1 mouse cellular context compared by ENCODE assay signal in genomic region chr13:55446483-55447105, GRCm38 (mm10).
A peak's percentile ranks its signal among the peaks of the same experiment; 100 is the strongest.
TF ChIP-seq lines count a peak whose summit lies in the region.

No protein-coding gene starts in this region.

TF ChIP-seq in MEL, 35 proteins besides CTCF, POLR2A, EP300 and RAD21 (continued from another document):
- peak; percentile 73 for TF ChIP-seq POLR2AphosphoS2 (IDR thresholded peaks at IDR 0.05; ENCODE audit: low read length)
- TF ChIP-seq ZMIZ1 (IDR thresholded peaks at IDR 0.05; ENCODE audit: low read depth, low read length): no peak
- TF ChIP-seq MXI1 (IDR thresholded peaks at IDR 0.05; ENCODE audit: low read depth, low read length): no peak
- TF ChIP-seq TBP (IDR thresholded peaks at IDR 0.05; ENCODE audit: low read depth, low read length): peak; percentile 70
- TF ChIP-seq USF1 (IDR thresholded peaks at IDR 0.05; ENCODE audit: low read depth, low read length): no peak
- no peak for TF ChIP-seq E2F4 (IDR thresholded peaks at IDR 0.05; ENCODE audit: borderline replicate concordance, low read depth, low read length)
- TF ChIP-seq MEF2A (IDR thresholded peaks at IDR 0.05; ENCODE audit: extremely low read depth, insufficient replicate concordance, low read depth, low read length, poor library complexity, severe bottlenecking): no peak
- TF ChIP-seq MYC (IDR thresholded peaks at IDR 0.05; ENCODE audit: low read depth, low read length): no peak
- TF ChIP-seq TAL1 (IDR thresholded peaks at IDR 0.05; ENCODE audit: low read length): peak; percentile 40
- TF ChIP-seq BHLHE40 (IDR thresholded peaks at IDR 0.05; ENCODE audit: borderline replicate concordance, low read depth, low read length): no peak; the same call in 1 of the 2 replicates
- TF ChIP-seq ZC3H11A (IDR thresholded peaks at IDR 0.05; ENCODE audit: low read depth, low read length): no peak
- no peak for TF ChIP-seq ELF1 (IDR thresholded peaks at IDR 0.05; ENCODE audit: low read depth, low read length)
- TF ChIP-seq NELFE (IDR thresholded peaks at IDR 0.05; ENCODE audit: low read depth, low read length): peak; percentile 56
- no peak for TF ChIP-seq POLR2AphosphoS5 (IDR thresholded peaks at IDR 0.05; ENCODE audit: borderline replicate concordance, low read depth, low read length)
- peak; percentile 66; the same call in 1 of the 2 replicates for TF ChIP-seq TCF12 (IDR thresholded peaks at IDR 0.05; ENCODE audit: low read depth, low read length)
- TF ChIP-seq ZKSCAN1 (IDR thresholded peaks at IDR 0.05; ENCODE audit: low read depth, low read length): no peak
- TF ChIP-seq KAT2A (conservative IDR thresholded peaks at IDR 0.05; ENCODE audit: low read depth, low read length): no peak
- no peak for TF ChIP-seq ZNF384 (IDR thresholded peaks at IDR 0.05; ENCODE audit: low read depth, low read length)
- TF ChIP-seq GABPA (IDR thresholded peaks at IDR 0.05; ENCODE audit: low read depth, low read length): peak; percentile 51; the same call in 1 of the 2 replicates
- TF ChIP-seq UBTF (IDR thresholded peaks at IDR 0.05; ENCODE audit: borderline replicate concordance, insufficient read depth, low read depth, low read length): no peak
- TF ChIP-seq MAX (IDR thresholded peaks at IDR 0.05; ENCODE audit: low read length): no peak
- TF ChIP-seq MAFK (IDR thresholded peaks at IDR 0.05; ENCODE audit: borderline replicate concordance, low read depth, low read length): peak; percentile 28; the same call in 1 of the 2 replicates
- no peak for TF ChIP-seq JUND (IDR thresholded peaks at IDR 0.05; ENCODE audit: low read depth, low read length)
- peak; percentile 56; the same call in 1 of the 2 replicates for TF ChIP-seq RCOR1 (IDR thresholded peaks at IDR 0.05; ENCODE audit: low read depth, low read length)
- TF ChIP-seq NRF1 (IDR thresholded peaks at IDR 0.05; ENCODE audit: insufficient read depth, low read depth, low read length, poor library complexity, severe bottlenecking): no peak
- TF ChIP-seq SMC3 (IDR thresholded peaks at IDR 0.05; ENCODE audit: low read depth, low read length): no peak
- TF ChIP-seq MAZ (IDR thresholded peaks at IDR 0.05; ENCODE audit: low read depth, low read length): peak; percentile 61; the same call in 1 of the 2 replicates
- peak; percentile 85 for TF ChIP-seq ETS1 (IDR thresholded peaks at IDR 0.05; ENCODE audit: low read depth, low read length)
TF ChIP-seq in MEL: peak in this region for 13.
